Mouse (Mus musculus) mouse embryonic stem cell (cell line): ENCODE measurements around the gene Kazn.

Source experiments
- in situ Hi-C, 2 experiments: fragments of 300-500 bp; cut with MboI; formaldehyde crosslinking; loops; 1 replicate in 1 of 2; 3 replicates in 1 of 2; pipeline ENCODE4 v1.14.3; 2019 to 2020; ENCODE audit warnings: low sequenced_read_pairs in 2 of 2, low pct_unique_long_range_greater_than_20kb in 1 of 2, mixed read lengths in 1 of 2; ENCODE audit not compliant: unreplicated experiment in 1 of 2

Gene Kazn

GRCm38 (mm10) chr4:142076883-142077282, 162.3 kb downstream of the Kazn start:
- in situ Hi-C loops = no loop called here

- in situ Hi-C loops = no loop called here
Observed at GRCm38 (mm10) chr4:142075931-142076330, 163.3 kb downstream of the Kazn start.

- in situ Hi-C loops = loop anchor here (25.0 kb wide), 1 partner anchor 512 kb away; no protein-coding TSS in a partner anchor
Observed at GRCm38 (mm10) chr4:142074060-142074732, 165.0 kb downstream of the Kazn start.

- in situ Hi-C loops = loop anchor here (25.0 kb wide), 1 partner anchor 509 kb away; no protein-coding TSS in a partner anchor
Observed at GRCm38 (mm10) chr4:142071243-142071991, 167.8 kb downstream of the Kazn start.

GRCm38 (mm10) chr4:142070840-142071239, 168.4 kb downstream of the Kazn start:
- in situ Hi-C loops = loop anchor here (25.0 kb wide), 1 partner anchor 509 kb away; no protein-coding TSS in a partner anchor

DNA sequence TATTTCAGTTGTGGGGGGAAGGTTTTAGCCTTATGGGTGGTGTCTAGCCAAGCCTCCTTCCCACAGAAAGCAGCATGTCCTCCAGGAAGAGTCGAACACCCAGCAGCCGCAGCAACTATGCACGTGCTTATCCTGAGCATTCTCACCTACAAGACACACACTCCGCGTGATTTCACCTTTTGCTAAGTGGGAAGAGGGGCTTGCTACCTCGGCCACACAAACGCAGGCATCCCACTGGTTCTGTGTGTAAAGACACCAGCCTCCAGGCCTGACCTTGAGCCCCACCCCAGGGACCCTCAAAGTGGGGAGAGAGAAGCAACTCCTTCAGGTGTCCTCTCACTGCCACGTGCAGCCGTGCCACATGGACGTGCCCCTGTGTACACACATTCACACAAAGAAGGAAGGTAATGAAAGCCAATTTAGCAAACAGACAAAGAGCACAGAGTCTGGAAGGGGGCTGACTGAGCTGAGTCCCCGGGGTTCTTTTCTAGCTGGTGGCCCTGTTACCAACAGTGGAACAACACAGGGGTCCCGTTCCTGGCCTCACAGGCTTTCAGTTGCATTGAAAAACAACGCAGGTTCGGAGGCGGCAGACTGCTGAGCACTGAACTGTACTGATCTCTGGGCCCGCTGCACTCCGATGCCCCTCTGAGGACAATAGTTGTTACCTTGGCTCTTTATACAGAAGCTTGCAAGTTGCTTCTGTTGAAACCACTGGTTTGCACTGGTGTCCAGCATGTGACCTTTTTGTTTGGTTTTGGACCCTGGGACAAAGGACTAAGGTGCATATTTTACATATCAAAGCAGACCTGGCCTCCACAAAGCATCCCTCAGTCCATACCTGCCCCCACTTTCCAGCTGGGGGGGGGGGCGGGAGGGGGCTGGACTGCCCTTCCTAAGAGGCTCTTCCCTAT, 170.0 kb downstream of the Kazn start:
- in situ Hi-C loops = loop anchor here (10.0 to 25.0 kb wide), 2 partner anchors 507 to 784 kb away; no protein-coding TSS in a partner anchor

- in situ Hi-C loops = loop anchor here (10.0 to 25.0 kb wide), 2 partner anchors 504 to 782 kb away; no protein-coding TSS in a partner anchor
Observed at GRCm38 (mm10) chr4:142066576-142066975, 172.6 kb downstream of the Kazn start.

- in situ Hi-C loops = loop anchor here (10.0 to 25.0 kb wide), 2 partner anchors 504 to 781 kb away; no protein-coding TSS in a partner anchor
Observed at GRCm38 (mm10) chr4:142065835-142066234, 173.4 kb downstream of the Kazn start.

- in situ Hi-C loops = loop anchor here (10.0 to 25.0 kb wide), 2 partner anchors 503 to 780 kb away; no protein-coding TSS in a partner anchor
Observed at GRCm38 (mm10) chr4:142065270-142065669, 173.9 kb downstream of the Kazn start.

DNA sequence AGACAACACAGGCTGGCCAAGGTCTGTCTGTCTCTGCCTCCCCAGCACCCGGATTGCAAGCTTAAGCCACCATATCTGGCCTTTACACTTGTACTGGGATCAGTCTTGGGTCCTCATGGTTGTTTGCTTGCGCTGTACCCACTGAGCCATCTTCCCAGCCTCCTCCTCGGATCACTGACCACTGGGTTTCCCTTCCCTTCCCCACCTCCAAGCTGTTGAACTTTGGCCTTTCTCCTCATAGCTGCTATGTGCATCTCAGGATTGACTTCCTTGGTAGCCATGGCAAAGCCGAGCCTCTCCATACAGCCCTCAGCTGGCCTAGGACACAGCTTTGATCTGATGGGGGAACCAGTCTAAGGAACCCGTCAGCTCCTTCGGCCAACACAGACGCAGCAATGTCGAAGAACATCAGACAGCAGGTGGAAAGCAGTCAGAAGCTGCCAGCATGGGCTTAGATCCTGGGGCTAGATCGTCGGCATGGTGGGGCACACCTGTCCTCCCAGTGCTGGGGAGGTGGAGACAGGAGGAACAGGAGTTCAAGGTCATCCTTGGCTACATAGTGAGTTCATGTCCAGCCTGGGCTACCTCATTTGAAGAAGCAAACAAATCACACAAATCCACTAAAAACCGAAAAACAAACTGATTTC, 174.5 kb downstream of the Kazn start:
- in situ Hi-C loops = loop anchor here (10.0 to 25.0 kb wide), 2 partner anchors 502 to 780 kb away; no protein-coding TSS in a partner anchor

GRCm38 (mm10) chr4:142063057-142063534, 176.1 kb downstream of the Kazn start:
- in situ Hi-C loops = loop anchor here (10.0 to 25.0 kb wide), 2 partner anchors 501 to 778 kb away; no protein-coding TSS in a partner anchor

DNA sequence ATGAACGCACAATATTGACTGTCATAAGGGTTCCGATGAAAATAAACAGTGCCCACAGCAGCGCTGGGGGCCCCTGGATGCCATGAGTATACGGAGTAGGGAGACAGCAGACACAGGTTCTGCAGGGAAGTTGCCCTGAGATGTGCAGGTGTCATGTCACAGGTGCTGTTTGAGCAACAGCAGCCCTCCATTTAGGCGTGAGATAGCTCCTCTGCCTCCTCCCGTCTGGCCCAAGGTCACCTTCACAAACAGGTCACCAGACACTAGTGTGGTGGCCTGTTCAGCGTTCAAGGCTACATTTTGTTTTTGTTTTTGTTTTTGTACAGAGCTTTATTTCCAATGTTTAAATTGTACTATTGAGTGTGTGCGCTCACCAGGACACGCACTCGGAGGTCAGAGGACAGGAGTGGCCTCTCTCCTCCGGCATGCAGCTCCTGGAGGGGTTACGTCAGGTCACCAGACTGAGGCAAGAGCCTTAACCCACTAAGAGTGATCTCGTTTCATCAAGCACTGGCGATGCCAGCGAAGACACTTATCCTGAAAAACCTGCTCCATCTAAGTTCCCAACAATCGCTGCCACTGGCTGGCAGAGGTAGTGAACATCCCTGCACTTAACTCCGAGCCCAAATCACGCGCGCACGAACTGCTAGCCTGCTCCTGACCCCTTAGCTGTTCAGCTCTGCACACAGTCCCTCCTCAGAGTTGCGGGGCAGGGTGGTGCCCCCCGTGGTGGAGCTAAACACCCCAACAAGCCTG, 177.5 kb downstream of the Kazn start:
- in situ Hi-C loops = loop anchor here (10.0 to 25.0 kb wide), 2 partner anchors 499 to 777 kb away; no protein-coding TSS in a partner anchor

DNA sequence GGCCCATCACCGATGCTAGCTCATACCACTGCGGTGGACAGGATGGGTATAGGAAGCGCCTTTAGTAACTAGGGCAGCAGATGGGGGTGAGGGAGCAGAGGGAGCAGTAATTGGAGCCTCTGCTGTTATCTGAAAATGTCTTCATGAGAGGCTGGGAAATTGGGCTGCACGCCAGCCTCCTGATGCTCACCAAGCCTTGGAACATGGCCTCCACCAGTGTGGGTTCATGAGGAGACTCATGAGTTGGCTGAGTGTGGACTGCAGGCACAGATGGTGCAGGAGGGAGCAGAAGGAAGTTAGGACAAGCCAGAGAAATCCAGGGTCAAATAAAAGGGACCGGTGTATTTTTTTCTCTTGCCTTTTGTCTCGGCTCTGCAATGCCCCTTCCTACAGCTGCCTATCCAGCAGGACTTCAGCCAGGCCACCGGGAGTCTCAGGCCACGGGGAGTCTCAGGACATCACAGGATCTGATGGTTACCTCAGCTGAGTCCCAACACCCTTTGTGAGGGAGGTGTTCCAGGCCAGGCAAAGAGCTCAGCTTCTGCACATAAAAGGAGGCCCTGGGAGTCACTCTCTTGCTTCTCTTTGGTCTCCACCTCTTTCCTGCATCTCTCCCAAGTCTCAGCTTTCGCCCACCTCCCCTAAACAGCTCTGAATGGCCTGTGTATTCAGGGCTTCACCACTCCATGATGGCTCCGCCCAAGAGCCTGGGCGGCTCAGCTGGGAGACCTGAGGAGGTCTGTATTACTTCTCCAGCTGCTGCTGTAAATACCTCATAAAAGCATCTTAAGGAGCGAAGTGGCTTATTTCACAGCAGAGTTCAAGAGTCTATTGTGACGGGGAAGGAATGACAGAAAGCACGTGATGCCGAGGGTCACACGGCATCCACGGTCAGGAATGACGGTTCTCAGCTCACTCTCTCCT, 178.5 kb downstream of the Kazn start:
- in situ Hi-C loops = loop anchor here (10.0 to 25.0 kb wide), 2 partner anchors 498 to 776 kb away; no protein-coding TSS in a partner anchor

GRCm38 (mm10) chr4:142059841-142060193, 179.4 kb downstream of the Kazn start:
- in situ Hi-C loops = loop anchor here (10.0 to 25.0 kb wide), 2 partner anchors 498 to 775 kb away; no protein-coding TSS in a partner anchor

DNA sequence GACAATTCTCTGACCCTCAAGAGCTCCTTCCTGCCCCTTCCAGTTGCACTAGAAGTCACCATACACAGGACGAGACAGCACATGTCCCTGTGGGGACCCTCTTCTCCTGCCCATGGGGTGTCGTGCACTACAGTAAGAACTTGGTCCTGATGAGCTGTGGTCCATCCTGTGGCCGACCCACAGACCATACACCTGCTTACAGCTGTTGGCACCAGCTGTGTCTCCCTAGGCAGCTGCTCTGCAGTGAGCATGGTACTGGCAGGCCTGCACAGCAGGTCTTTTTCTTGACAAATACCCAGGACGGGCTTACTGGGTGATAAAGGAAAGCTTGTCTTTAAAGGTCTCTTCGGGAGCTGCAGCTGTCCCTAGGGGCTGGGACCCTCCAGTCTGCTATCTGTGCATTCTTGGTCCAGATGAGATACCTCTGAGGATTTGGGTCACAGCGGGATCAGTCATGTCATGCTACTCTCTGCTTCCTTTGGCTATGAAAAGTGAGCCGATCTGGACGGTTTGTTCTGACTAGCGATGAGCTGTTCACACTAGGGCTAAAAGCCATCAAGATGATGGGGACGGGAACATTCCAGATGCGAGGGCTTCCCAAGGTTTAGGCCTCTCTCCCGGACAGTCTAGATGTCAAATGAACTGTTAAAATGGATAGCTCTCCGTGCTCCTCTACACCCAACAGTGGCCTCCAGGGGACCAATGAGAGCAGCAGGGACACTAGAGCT, 179.9 kb downstream of the Kazn start:
- in situ Hi-C loops = loop anchor here (25.0 kb wide), 1 partner anchor 497 kb away; no protein-coding TSS in a partner anchor
